Mouse (Mus musculus) G1E (cell line): ENCODE data around the gene Cradd. TPM values are rescaled to one million over a fixed set of nuclear protein-coding genes. Genes with fewer than 3 reads are reported as not detected.

Source experiments
- ATAC-seq: 2 replicates; pipeline ENCODE4 v1.8.0; 2016; ENCODE audit warnings: mild to moderate bottlenecking; ENCODE audit not compliant: insufficient number of reproducible peaks, poor library complexity, low FRiP score, severe bottlenecking; ENCODE audit errors: extremely low read depth
- DNase-seq: peaks from one replicate; pipeline ENCODE4 v3.0.0; 2012; ENCODE audit warnings: low spot score
- H3K27me3 ChIP-seq: 2 replicates; pipeline ENCODE4 v1.6.1; 2012; ENCODE audit warnings: mild to moderate bottlenecking, low read length, inconsistent platforms; ENCODE audit not compliant: insufficient read depth
- H3K36me3 ChIP-seq: replicated peaks from 2 replicates; pipeline ENCODE3; 2012; ENCODE audit warnings: mild to moderate bottlenecking, inconsistent platforms
- H3K4me1 ChIP-seq: 2 replicates; pipeline ENCODE4 v1.6.1; 2012; ENCODE audit warnings: low read depth, low read length, inconsistent platforms, mixed read lengths; ENCODE audit not compliant: insufficient read depth
- H3K4me3 ChIP-seq: 2 replicates; pipeline ENCODE4 v1.5.1; 2012; ENCODE audit warnings: low read depth, mild to moderate bottlenecking, inconsistent platforms, low read length, moderate library complexity, mixed read lengths
- H3K9me3 ChIP-seq: replicated peaks from 2 replicates; pipeline ENCODE4 v1.6.1; 2012; ENCODE audit warnings: inconsistent platforms
- CTCF ChIP-seq: IDR thresholded peaks from 2 replicates; pipeline ENCODE4 v1.5.1; 2012; ENCODE audit warnings: low read depth, low read length, inconsistent platforms, mixed read lengths
- GATA1 ChIP-seq: IDR thresholded peaks from 2 replicates; pipeline ENCODE4 v1.6.1; 2012; ENCODE audit warnings: borderline replicate concordance, low read length, inconsistent platforms, mixed read lengths
- GATA2 ChIP-seq: IDR thresholded peaks from 2 replicates; pipeline ENCODE4 v1.6.1; 2012; ENCODE audit warnings: low read depth, low read length, inconsistent platforms, borderline replicate concordance
- POLR2AphosphoS5 ChIP-seq: IDR thresholded peaks from 2 replicates; pipeline ENCODE4 v1.6.1; 2012; ENCODE audit warnings: low read depth, low read length, inconsistent platforms; ENCODE audit not compliant: insufficient replicate concordance
- TAL1 ChIP-seq: conservative IDR thresholded peaks from 2 replicates; pipeline ENCODE4 v1.6.1; 2012; ENCODE audit warnings: low read depth, low read length, inconsistent platforms, mixed read lengths
- polyA plus RNA-seq: library from polyadenylated mRNA; stranded (reverse); fragments of >175 nt; gene quantifications from 2 replicates; pipeline ENCODE4 v1.2.3, GENCODE M21; 2012
- total RNA-seq, 2 experiments: library from RNA; stranded (forward) in 1 of 2; stranded (reverse) in 1 of 2; fragments of 200-1000 nt in 1 of 2; fragments of >200 nt in 1 of 2; fragmentation: Nextera tagmentation in 1 of 2; gene quantifications; 2 replicates each; pipeline ENCODE4 v1.2.3; 2014 to 2017

Cradd gene
- total and polyA plus RNA-seq, 3 experiments: 9.0 to 81.4 (median 22.5) TPM

DNA sequence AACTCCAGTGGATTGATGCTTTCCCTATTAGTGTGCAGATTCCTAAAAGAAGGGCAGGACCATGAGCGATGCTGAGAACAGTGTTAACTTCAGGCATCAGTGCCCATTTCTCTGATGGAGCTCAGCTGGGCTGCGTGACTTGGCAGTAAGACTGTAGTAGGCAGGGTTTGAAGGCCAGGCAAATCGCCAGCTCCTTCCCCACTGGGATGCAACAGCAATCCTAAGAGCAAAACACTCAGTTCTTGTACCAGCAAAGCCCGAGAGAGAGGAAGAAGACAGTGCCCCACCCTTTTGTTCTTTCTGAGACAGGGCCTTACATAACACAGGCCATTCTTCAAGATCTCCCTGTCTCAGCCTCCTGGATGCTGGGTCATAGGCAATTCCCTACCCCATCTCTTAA lies 140.9 kb downstream of the Cradd start:
- Histone ChIP-seq H3K4me3 (no peak overlapping the region), H3K9me3 (peaks cover 4% of the 10 kb centered on the region; the same call in 1 of the 2 replicates), H3K27me3 (no peaks in the 10 kb centered on the region), H3K36me3 (no peaks in the 10 kb centered on the region), H3K4me1 (peaks cover 35% of the 10 kb centered on the region)
- ATAC-seq (no peak), DNase-seq (no peak)
- TF ChIP-seq GATA2: no peak
- no peak for TF ChIP-seq TAL1
- no peak for TF ChIP-seq GATA1
- no peak for TF ChIP-seq CTCF
- TF ChIP-seq POLR2AphosphoS5: no peak

GRCm38 (mm10) chr10:95182405-95182804 lies 141.5 kb downstream of the Cradd start:
- Histone ChIP-seq H3K9me3 (peaks cover 4% of the 10 kb centered on the region; the same call in 1 of the 2 replicates), H3K4me3 (no peak overlapping the region), H3K4me1 (peaks cover 37% of the 10 kb centered on the region), H3K27me3 (no peaks in the 10 kb centered on the region), H3K36me3 (no peaks in the 10 kb centered on the region)
- TF ChIP-seq TAL1 (no peak), CTCF (no peak), GATA2 (no peak), GATA1 (no peak), POLR2AphosphoS5 (no peak)
- ATAC-seq (no peak), DNase-seq (no peak)

GRCm38 (mm10) chr10:95181553-95181952 lies 142.4 kb downstream of the Cradd start:
- ATAC-seq (peak; percentile 34; the same call in 1 of the 2 replicates), DNase-seq (no peak)
- no peaks in the 10 kb centered on the region for H3K27me3 ChIP-seq
- no peak overlapping the region for H3K4me3 ChIP-seq
- H3K36me3 ChIP-seq: no peaks in the 10 kb centered on the region
- H3K4me1 ChIP-seq: peaks cover 37% of the 10 kb centered on the region
- H3K9me3 ChIP-seq: peaks cover under 1% of the 10 kb centered on the region; the same call in 1 of the 2 replicates
- no peak for TF ChIP-seq CTCF
- no peak for TF ChIP-seq POLR2AphosphoS5
- no peak for TF ChIP-seq TAL1
- no peak for TF ChIP-seq GATA1
- TF ChIP-seq GATA2: no peak

DNA sequence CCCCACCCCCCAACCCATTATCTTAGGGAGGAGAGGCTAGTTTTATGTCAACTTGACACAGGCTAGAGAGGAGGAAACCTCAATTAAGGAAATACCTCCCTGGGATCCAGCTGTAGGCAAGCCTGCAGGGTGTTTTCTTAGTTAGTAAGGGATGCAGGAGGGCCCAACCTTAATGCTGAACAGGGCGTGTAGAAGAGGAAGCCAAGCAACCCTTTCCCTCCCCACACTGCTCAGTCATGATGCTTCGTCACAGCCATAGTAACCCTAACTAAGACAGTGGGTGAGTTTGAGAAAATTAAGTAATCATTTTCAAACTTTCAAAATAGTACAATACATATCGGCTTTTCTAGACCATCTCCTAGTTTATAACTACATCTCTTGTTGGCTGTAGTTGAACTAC lies 143.0 kb downstream of the Cradd start:
- Histone ChIP-seq H3K36me3 (no peaks in the 10 kb centered on the region), H3K27me3 (no peaks in the 10 kb centered on the region), H3K9me3 (no peaks in the 10 kb centered on the region), H3K4me3 (no peak overlapping the region), H3K4me1 (peaks cover 37% of the 10 kb centered on the region)
- ATAC-seq (no peak), DNase-seq (no peak)
- no peak for TF ChIP-seq GATA2
- TF ChIP-seq CTCF: no peak
- no peak for TF ChIP-seq TAL1
- no peak for TF ChIP-seq GATA1
- no peak for TF ChIP-seq POLR2AphosphoS5

- Histone ChIP-seq H3K27me3 (no peaks in the 10 kb centered on the region; the same call in 1 of the 2 replicates), H3K36me3 (peaks cover 7% of the 10 kb centered on the region), H3K4me3 (0 out of 2 replicates have a peak overlapping the region, but pooled peaks have one; percentile 44), H3K9me3 (no peaks in the 10 kb centered on the region), H3K4me1 (peaks cover 37% of the 10 kb centered on the region)
- ATAC-seq (0 out of 2 replicates have a peak, but pooled peaks have one; percentile 28), DNase-seq (peak; percentile 22)
- TF ChIP-seq TAL1: no peak
- no peak for TF ChIP-seq GATA1
- no peak for TF ChIP-seq GATA2
- TF ChIP-seq CTCF: no peak
- TF ChIP-seq POLR2AphosphoS5: no peak
Measured at GRCm38 (mm10) chr10:95180177-95180576, 143.8 kb downstream of the Cradd start.

GRCm38 (mm10) chr10:95178785-95179184 lies 145.1 kb downstream of the Cradd start:
- Histone ChIP-seq H3K9me3 (no peaks in the 10 kb centered on the region), H3K4me1 (peaks cover 35% of the 10 kb centered on the region), H3K27me3 (no peaks in the 10 kb centered on the region; the same call in 1 of the 2 replicates), H3K36me3 (peaks cover 10% of the 10 kb centered on the region), H3K4me3 (no peak overlapping the region)
- ATAC-seq: no peak
- TF ChIP-seq CTCF: no peak
- no peak for TF ChIP-seq GATA1
- TF ChIP-seq POLR2AphosphoS5: no peak
- TF ChIP-seq GATA2: no peak
- TF ChIP-seq TAL1: no peak
- no peak for DNase-seq
